8 mouse cellular contexts compared by ENCODE assay signal in the genomic region with DNA sequence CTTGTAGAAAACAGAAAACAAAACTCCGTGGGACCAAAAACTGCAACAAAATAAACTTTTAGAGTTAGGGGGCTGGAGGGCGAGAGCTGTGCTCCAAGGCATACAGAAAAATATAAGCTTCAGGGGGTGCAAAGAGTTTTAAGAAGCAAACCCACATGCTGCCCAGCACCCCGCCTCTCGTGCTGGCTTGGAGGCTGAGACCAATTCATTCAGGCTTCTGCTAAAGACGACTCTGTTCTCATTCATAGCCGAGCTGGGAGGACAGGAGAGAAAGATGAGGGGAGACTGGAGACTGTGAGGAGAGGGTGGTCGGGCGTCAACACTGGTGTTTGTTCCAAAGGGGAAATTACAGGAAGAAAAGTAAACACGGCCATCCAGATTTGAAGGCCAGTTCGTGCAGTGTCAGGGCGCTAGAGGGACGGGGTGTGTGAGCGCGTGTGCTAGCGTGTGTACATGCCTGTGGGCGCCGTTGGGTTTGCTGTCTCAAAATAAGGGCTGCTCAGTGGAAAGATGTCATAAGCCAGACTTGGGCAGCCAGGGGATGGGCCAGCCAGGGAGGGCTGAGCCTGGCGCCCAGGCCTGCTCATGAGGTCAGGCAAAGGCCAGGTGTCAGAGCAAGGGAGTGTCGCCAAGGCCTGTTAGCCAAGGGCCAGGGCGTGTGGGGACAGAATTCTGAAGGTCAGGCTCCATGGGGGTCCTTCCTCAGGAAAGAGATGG. TPM values are rescaled to one million over a fixed set of nuclear protein-coding genes. Genes with fewer than 3 reads are reported as not detected.
DNase-seq lines count a peak whose midpoint lies in the region; ATAC-seq and TF ChIP-seq lines count a peak whose summit lies in the region.

No protein-coding gene starts in this region.

- no peaks in the 10 kb centered on the region for H3K9me3 ChIP-seq in heart, embryonic 12.5 days (replicated peaks)

- H3K36me3 ChIP-seq in heart, embryonic 12.5 days, result no peaks in the 10 kb centered on the region
- H3K36me3 ChIP-seq in myocyte (ENCODE audit: control insufficient read depth, insufficient read depth), result no peaks in the 10 kb centered on the region

- H3K27ac ChIP-seq in brown adipose tissue, adult 24 weeks (replicated peaks; ENCODE audit: low read depth, low read length), result peak overlapping the region; percentile 61
- peak overlapping the region; percentile 91 for H3K27ac ChIP-seq in heart, embryonic 12.5 days (ENCODE audit: poor library complexity, severe bottlenecking)

- 0 out of 2 replicates have a peak, but pooled peaks cover 5% of the 10 kb centered on the region for H3K27me3 ChIP-seq in heart, embryonic 12.5 days (replicated peaks)
- no peaks in the 10 kb centered on the region for H3K27me3 ChIP-seq in myocyte (ENCODE audit: control insufficient read depth, insufficient read depth, insufficient read length)

- no peak overlapping the region for H3ac ChIP-seq in myocyte (ENCODE audit: control insufficient read depth, insufficient read length)

- ATAC-seq in heart, embryonic 12.5 days (ENCODE audit: insufficient number of reproducible peaks, low FRiP score), result peak; percentile 17; the same call in 1 of the 2 replicates

- peak overlapping the region; percentile 1; the same call in 1 of the 2 replicates for H3K9ac ChIP-seq in heart, embryonic 12.5 days

- no peak overlapping the region for H3K4me2 ChIP-seq in heart, embryonic 12.5 days
- H3K4me2 ChIP-seq in myocyte (ENCODE audit: low read depth), result peak overlapping the region; percentile 71

- H3K4me3 ChIP-seq in brown adipose tissue, adult 24 weeks (ENCODE audit: insufficient read depth, low read depth, low read length), result no peak overlapping the region
- H3K4me3 ChIP-seq in heart, embryonic 12.5 days, result no peak overlapping the region
- H3K4me3 ChIP-seq in myocyte, result no peak overlapping the region

- H3K4me1 ChIP-seq in brown adipose tissue, adult 24 weeks (ENCODE audit: control insufficient read depth, insufficient read depth, insufficient read length, low read length), result peaks cover 14% of the 10 kb centered on the region
- peaks cover 71% of the 10 kb centered on the region for H3K4me1 ChIP-seq in heart, embryonic 12.5 days (replicated peaks)

- peak; percentile 55 for DNase-seq in 3T3-L1 (ENCODE audit: low read depth, low spot score)
- peak; percentile 27 to 74 for DNase-seq in kidney, postnatal 25 days
- DNase-seq in spleen, postnatal 36 days (ENCODE audit: low spot score in 2 of 2), result no peak
- no peak for DNase-seq in embryo, embryonic 10.5 days (ENCODE audit: low spot score)
- DNase-seq in adrenal gland, postnatal 4 days (ENCODE audit: low spot score in 2 of 2), result no peak

- H3K79me2 ChIP-seq in myocyte (ENCODE audit: control insufficient read depth, insufficient read depth), result no peaks in the 10 kb centered on the region

- no peak for TF ChIP-seq POLR2A in myocyte (IDR thresholded peaks at IDR 0.05; ENCODE audit: insufficient read length, low read depth)

- WGBS in heart, embryonic 12.5 days, result 52% methylated on average over 20 of the region's 20 CpGs

TF ChIP-seq in myocyte, 11 proteins besides CTCF, POLR2A, EP300 and RAD21:
- peak in 1 of 3 experiments; percentile 63 for TF ChIP-seq MYOD1 (IDR thresholded peaks at IDR 0.05; ENCODE audit: control insufficient read depth in 1 of 3, insufficient read length in 2 of 3, low read depth in 2 of 3)
- TF ChIP-seq MYOG (IDR thresholded peaks at IDR 0.05; ENCODE audit: control insufficient read depth in 1 of 3, insufficient read depth in 1 of 3, insufficient read length in 2 of 3, low read depth in 2 of 3), result peak in 1 of 3 experiments; percentile 63
- TF ChIP-seq CEBPB (IDR thresholded peaks at IDR 0.05; ENCODE audit: insufficient read depth, poor library complexity, severe bottlenecking), result no peak

RNA-seq across cellular contexts. Expression of a gene that starts 9.3 kb away (rescaled TPM):
- polyA plus RNA-seq in brown adipose tissue, adult 24 weeks (2012; ENCODE audit: insufficient read depth, insufficient read length, missing spikeins), result 1.9 and 4.3 TPM in 2 replicates
- polyA plus RNA-seq in heart, embryonic 12.5 days (2016; fragmentation: Nextera tagmentation; extraction: Ambion mirVana), result 14.1 and 14.9 TPM in 2 replicates
- polyA plus RNA-seq in myocyte (2012; fragmentation: generic; extraction: Trizol), result 2.1 TPM
- 1 to 10 TPM; 3.8 to 4.1 TPM for total RNA-seq in adrenal gland, postnatal 4 days (2021)

RNA-seq across cellular contexts. Expression of a gene that starts 59.7 kb away (rescaled TPM):
- not detected in 2 replicates for polyA plus RNA-seq in brown adipose tissue, adult 24 weeks (2012; ENCODE audit: insufficient read depth, insufficient read length, missing spikeins)
- polyA plus RNA-seq in heart, embryonic 12.5 days (2016; fragmentation: Nextera tagmentation; extraction: Ambion mirVana), result not detected in 2 replicates
- not detected for polyA plus RNA-seq in myocyte (2012; fragmentation: generic; extraction: Trizol)
- not detected for total RNA-seq in adrenal gland, postnatal 4 days (2021)

Comparison
In these comparisons a context has a peak if more than half of its experiments do, and no peak if none do; other contexts are left out.
1. DNase-seq: peak in 3T3-L1 (single experiment) and kidney, postnatal 25 days (2 of 2); none in spleen, postnatal 36 days (0 of 2), embryo, embryonic 10.5 days (single experiment) and adrenal gland, postnatal 4 days (0 of 2).